Mouse (Mus musculus): ENCODE data around the gene Rps25.

- TF ChIP-seq GATA1 (IDR thresholded peaks at IDR 0.05; ENCODE audit: low read length) = no peak
- TF ChIP-seq TAL1 (IDR thresholded peaks at IDR 0.05; ENCODE audit: low read length) = no peak
Measured at GRCm38 (mm10) chr9:44399795-44400114, 7.2 kb upstream of the Rps25 start.

All from erythroblast, embryonic 14.5 days (primary cell).